Mouse (Mus musculus) ES-Bruce4 (cell line): ENCODE results near the gene Slc30a9.

Experiments
- CTCF ChIP-seq: IDR thresholded peaks from one replicate; pipeline ENCODE4 v1.8.1; 2011; ENCODE audit warnings: low read depth, low read length
- EP300 ChIP-seq: IDR thresholded peaks from 2 replicates; pipeline ENCODE4 v1.6.1; 2011; ENCODE audit warnings: low read depth, low read length; ENCODE audit not compliant: insufficient read depth
- POLR2A ChIP-seq: IDR thresholded peaks from one replicate; pipeline ENCODE4 v1.8.1; 2011; ENCODE audit warnings: low read length; ENCODE audit not compliant: insufficient read depth

GRCm38 (mm10) chr5:67258473-67258872 is 48.3 kb upstream of the Slc30a9 start:
- no peak for TF ChIP-seq CTCF
- no peak for TF ChIP-seq POLR2A
- no peak for TF ChIP-seq EP300
